Mouse (Mus musculus) left cerebral cortex, postnatal 25 days (tissue): ENCODE measurements around the gene Lmcd1. TPM values are rescaled to one million over a fixed set of nuclear protein-coding genes. Genes with fewer than 3 reads are reported as not detected.
"Not testable (repeated sequence)": the region's sequence is repeated elsewhere in the genome, so short reads cannot be mapped to it uniquely, and the experiment has no call there.

Source experiments
- DNase-seq, 2 experiments: peaks; one replicate each; pipeline ENCODE4 v3.0.0; 2022; ENCODE audit warnings: low spot score in 2 of 2, mixed read lengths in 1 of 2
- intact Hi-C: fragments of 180-260 bp; cut with DNase I; formaldehyde crosslinking; loops from one replicate; pipeline ENCODE4 v1.15.1; 2025
- total RNA-seq, 2 experiments: library from RNA; stranded (reverse); gene quantifications; 2 replicates each; pipeline ENCODE4 v1.2.3; 2021

Gene Lmcd1
- total RNA-seq: 10 to 100 TPM in 1 of 2 experiments, 1 to 10 TPM in 1; 9.8 to 10.3 TPM

- intact Hi-C loops: loop anchor here (1.0 kb wide), 1 partner anchor 66 kb away; no protein-coding TSS in a partner anchor
- DNase-seq: peak; percentile 51 to 85
These were observed at the start of gene Lmcd1 for GRCm38 (mm10) chr6:112273501-112274205. TSS of gene Lmcd1 (plus strand) at chr6:112273758.

GRCm38 (mm10) chr6:112223877-112224632 lies 49.5 kb upstream of the Lmcd1 start:
- intact Hi-C loops: loop anchor here (5.0 kb wide), 1 partner anchor 43 kb away; no protein-coding TSS in a partner anchor
- DNase-seq: peak in 1 of 2 experiments; percentile 74

- intact Hi-C loops: no loop called here
- peak; percentile 17 to 85 for DNase-seq
These were observed 36.8 kb upstream of the Lmcd1 start for GRCm38 (mm10) chr6:112236775-112237174.

- DNase-seq: peak in 1 of 2 experiments; percentile 23
- intact Hi-C loops: no loop called here
These were observed 31.3 kb upstream of the Lmcd1 start for GRCm38 (mm10) chr6:112242216-112242615.

- intact Hi-C loops: no loop called here
- peak in 1 of 2 experiments; percentile 21 for DNase-seq
These were observed 27.9 kb upstream of the Lmcd1 start for GRCm38 (mm10) chr6:112245639-112246038.

DNA sequence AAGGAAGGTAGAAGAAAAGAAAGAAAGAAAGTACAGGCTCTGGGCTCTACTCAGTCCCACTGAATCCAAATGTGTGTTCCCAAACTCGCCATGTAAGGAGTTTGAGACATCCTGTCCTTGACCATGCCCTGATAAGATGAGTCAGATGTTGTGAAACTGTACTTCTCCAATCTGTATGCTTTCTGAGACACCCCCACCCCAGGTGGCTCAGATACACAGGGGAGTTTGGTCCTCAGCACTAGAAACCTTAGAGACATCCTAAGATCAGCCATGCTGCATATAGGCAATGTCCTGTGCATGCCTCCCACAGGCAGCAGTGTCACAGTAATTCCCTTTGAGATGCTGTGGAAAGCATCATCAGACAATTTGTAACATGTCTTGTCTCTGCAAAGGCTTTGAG lies 26.9 kb upstream of the Lmcd1 start:
- no peak for DNase-seq
- intact Hi-C loops: no loop called here

DNA sequence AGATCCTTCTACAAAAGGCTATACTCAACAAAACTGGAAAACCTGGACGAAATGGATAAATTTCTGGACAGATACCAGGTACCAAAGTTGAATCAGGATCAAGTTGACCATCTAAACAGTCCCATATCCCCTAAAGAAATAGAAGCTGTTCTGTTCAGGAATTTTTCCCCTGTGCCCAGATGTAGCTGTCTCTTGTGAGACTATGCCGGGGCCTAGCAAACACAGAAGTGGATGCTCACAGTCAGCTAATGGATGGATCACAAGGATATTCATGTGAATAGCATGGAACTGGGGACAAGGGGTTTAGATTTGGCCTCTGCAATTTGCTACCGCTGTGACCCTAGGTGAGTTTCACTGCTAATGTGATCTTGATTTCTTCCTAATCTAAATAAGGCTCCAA lies 19.6 kb upstream of the Lmcd1 start:
- intact Hi-C loops, DNase-seq: not testable (repeated sequence)

DNA sequence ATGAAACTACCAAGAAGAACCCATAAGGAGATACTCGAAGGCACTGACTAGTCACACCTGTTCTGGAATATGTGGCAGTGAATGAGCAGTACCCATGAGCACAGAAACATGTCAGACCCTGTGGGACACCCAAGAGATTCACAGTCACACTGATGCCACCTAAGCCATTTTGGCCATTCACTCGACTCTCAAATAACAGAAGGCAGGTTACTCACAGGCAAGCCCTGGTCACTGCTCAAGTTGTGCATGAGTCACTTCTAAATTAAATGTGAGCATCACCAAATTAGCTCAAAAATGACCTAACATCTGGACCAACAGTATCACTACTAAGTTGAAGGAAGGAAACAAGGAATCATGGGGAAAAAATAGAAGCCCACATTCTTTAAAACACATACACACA lies 18.6 kb upstream of the Lmcd1 start:
- intact Hi-C loops: no loop called here
- DNase-seq: no peak

DNA sequence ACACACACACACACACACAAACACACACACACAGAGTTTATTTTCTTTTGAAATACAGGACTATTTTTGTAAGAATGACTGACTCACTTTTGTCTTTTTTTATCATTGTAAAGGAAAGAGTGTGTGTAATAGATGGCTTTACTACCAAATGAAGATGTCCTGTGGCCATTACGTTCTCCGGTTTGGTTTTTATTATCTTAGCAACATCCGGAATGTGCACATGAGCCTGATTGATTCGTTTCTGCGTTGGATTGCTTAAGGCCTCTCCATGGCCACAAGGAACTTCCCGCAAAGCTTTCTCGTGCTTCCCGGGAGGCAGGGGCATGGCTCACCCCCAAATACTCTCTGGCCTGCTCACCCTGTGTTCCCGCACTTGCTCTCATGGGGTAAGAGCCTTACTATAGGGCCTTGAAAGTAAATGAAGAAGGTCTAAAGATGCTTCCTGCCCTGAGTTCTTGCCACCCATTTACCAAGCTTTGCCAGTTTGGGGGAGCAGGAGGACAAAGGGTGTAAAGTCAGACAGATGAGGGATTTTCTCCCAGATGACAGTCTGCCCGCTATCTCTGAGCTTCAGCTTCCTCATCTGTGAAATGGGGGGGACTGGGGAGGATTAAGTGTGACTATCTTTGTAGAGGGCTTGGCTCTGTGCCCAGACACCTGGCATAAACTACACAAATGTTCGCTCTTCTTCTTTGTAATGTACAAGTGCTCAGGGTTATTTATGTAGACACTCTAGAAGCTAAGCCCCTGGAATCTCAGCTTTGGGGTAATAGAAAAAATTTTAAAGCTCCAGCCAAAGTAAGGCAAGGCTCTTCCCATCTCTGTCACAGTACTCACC lies 18.0 kb upstream of the Lmcd1 start:
- intact Hi-C loops: no loop called here

DNA sequence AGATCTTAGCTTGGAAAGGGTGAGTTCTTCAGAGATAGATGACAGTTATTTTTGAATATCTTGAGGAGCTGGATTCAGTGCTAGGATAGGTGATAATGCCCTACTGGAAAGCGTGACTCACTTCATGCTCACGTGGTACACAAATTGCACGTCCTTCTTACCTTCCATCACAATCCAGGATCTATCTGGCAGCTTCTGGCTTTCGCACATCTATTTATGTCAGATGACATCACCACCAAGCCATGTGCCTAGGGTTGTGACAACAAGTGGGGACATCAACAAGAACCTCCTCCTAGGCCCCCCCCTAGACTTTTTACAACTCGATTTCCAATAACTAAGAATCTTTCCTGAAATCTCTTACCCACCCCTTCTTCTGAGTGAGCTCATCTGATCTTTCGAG lies 17.0 kb upstream of the Lmcd1 start:
- intact Hi-C loops: no loop called here

More for the DNA sequence above, 18.0 kb upstream of the Lmcd1 start:
- DNase-seq: no peak

DNA sequence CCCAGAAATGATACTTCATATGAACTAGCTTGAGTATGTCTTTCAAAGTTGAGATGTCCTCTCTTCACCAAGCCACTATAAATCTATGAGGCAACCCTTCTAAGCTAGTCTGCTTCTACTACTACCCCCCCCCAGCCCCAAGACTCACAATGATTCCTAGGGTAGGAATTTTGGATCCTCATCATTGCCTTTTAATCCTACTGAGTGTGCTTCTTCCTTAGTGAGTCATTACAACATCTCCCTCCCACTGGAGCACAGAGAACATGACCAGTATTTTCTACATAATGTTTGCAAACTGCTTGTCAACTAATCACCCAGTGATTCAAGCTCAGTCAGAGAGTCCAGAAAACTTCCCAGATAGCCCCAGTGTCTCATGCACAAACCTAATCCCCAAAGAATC lies 12.5 kb upstream of the Lmcd1 start:
- intact Hi-C loops: no loop called here
- DNase-seq: no peak

More for the DNA sequence above, 17.0 kb upstream of the Lmcd1 start:
- DNase-seq: no peak

DNA sequence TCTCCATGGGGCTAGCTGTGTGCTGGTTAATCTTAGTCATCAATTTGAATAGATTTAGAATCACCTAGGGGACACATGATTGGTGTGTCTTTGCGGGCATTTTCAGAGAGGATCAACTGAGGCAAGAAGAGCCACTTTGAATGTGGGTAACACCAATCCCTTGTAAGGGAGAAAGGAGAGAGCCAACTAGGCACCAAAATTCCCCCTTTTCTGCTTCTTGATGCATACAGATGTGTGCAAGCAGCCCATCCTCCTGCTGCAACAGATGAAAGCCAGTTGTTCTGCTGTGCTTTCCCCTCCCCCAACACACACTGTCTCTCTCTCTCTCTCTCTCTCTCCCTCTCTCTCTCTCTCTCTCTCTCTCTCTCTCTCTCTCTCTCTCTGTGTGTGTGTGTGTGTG lies 9.2 kb upstream of the Lmcd1 start:
- intact Hi-C loops: no loop called here

GRCm38 (mm10) chr6:112266631-112267030 lies 6.9 kb upstream of the Lmcd1 start:
- intact Hi-C loops: loop anchor here (5.0 kb wide), 1 partner anchor 44 kb away; no protein-coding TSS in a partner anchor
- peak; percentile 36 to 87 for DNase-seq

More for the DNA sequence above, 9.2 kb upstream of the Lmcd1 start:
- DNase-seq: no peak

DNA sequence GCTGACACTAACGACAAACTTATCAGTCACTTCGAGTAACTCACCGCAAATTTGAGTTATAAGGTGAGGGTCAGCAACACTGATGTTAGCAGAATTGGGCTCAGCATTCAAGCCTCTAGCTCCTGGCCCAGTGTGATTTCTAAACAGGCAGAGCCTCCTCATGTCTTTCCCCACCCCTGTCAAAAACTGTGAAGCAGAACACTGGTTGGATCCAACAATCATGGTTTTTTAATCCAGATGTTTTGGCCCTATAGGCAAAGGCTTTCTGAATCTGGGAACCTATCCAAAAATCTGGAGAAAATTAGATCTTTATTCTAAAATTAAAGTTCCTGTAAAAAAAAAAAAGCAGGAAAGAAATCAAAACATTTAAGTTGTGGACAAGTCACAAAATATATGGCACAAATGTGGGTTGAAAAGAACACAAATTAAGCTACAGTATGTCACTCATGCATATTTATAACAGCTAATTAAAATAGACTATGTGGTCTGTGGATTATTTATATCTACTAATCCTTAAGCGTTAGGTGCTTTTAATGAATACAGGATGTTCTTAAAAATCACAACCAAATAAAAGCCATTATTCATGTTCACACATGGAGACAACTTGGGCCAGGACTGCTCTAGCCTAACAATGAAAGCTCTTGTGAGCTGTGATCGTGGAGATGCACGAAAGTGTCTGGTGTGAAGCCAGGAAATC lies 5.7 kb upstream of the Lmcd1 start:
- no peak for DNase-seq
- intact Hi-C loops: loop anchor here (5.0 kb wide), 1 partner anchor 46 kb away; no protein-coding TSS in a partner anchor

- DNase-seq: peak; percentile 26 to 58
- intact Hi-C loops: loop anchor here (1.0 to 5.0 kb wide), 2 partner anchors 48 to 67 kb away; no protein-coding TSS in a partner anchor
These were observed 900 bp downstream of the Lmcd1 start for GRCm38 (mm10) chr6:112274261-112275055.

GRCm38 (mm10) chr6:112275731-112276245 lies 2.2 kb downstream of the Lmcd1 start:
- intact Hi-C loops: loop anchor here (5.0 kb wide), 1 partner anchor 47 kb away; no protein-coding TSS in a partner anchor
- DNase-seq: no peak

GRCm38 (mm10) chr6:112278805-112279204 lies 5.2 kb downstream of the Lmcd1 start:
- no peak for DNase-seq
- intact Hi-C loops: loop anchor here (5.0 kb wide), 1 partner anchor 43 kb away; no protein-coding TSS in a partner anchor

GRCm38 (mm10) chr6:112280161-112280560 lies 6.6 kb downstream of the Lmcd1 start:
- DNase-seq: no peak
- intact Hi-C loops: loop anchor here (5.0 kb wide), 1 partner anchor 82 kb away; no protein-coding TSS in a partner anchor
